Mouse (Mus musculus): ENCODE measurements at regions not wholly inside any gene's neighbourhood (a gene's known extent, or its start where the extent isn't known, plus 50 kb on each side); places are given as distances from the start of the nearest gene placed in this dataset.

GRCm38 (mm10) chr12:97360656-97361055 is 898.6 kb downstream of the Galc start:
- DNase-seq (ENCODE audit: low spot score in 2 of 2): no peak

DNA sequence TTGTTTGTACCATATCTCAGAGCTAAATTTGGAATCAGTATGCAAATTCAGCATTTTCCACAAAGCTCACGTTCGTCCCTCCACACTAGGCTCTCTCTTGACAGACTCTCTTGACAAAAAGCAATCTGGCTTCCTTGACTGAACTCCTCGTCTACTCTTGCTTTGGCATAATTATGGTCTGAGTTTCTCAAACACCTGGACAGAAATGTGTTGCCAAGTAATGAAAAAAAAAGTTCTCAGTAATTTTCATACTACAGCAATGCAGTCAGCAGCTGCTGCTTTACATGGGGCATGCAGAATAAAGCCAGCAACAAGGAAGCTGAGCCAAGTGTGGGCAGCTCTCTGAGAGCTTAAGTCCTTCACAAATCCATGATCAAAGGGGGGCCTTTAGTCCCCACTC is 932.7 kb downstream of the Galc start:
- DNase-seq (ENCODE audit: low spot score in 2 of 2): peak in 1 of 2 experiments; percentile 33

DNA sequence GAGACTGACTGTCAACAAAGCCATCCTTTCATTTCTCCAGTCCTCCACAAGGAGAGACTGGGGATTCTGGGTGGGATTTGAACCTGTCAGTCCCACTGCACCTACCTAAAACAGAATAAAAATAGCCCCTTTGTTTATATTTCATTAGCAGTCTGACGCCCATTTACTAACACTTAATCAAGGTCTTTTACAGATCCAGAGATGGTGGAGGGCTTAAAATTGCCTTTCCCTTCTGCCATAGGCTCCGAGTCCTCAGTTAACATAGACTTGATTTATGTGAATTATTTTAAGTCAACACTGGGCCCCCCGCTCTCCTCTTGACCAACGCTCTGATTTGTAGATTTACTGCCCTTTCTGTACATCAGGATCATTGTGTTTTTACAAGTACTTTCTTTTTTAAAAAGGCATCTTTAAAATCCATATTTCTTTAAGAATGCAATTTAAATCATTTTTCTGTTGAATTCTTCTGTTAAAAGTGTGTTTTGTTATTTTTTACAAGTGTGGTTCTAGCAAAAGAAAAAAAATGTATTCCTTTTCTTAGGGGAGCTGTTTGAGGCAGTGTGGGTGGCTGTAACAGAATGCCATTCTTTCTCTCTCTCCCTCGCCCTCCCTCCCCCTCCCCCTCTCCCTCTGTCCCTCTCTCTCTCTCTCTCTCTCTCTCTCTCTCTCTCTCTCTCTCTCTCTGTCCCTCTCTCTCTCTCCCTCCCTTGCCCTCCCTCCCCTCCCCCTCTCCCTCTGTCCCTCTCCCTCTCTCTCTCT is 946.8 kb downstream of the Galc start:
- DNase-seq (ENCODE audit: low spot score in 2 of 2): no peak

DNA sequence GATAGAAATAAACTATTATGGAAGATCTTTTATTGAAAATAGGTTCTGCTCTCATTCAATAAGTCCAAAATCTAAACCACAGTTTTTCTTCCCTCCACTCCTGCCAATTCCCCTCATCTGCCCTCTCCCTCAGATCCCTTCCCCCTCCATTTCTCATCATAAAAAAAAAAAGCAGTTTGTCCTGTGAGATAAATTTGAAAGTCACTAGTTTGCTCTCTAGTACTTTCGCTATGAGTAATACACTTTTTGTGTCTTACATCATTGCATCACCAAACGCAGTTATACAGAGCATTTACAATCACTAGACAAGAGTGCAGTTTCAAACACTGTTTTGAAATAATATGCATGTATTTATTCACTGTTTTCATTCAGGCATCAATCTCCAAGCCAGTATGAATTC is 980.5 kb downstream of the Galc start:
- DNase-seq (ENCODE audit: low spot score in 2 of 2): no peak

DNA sequence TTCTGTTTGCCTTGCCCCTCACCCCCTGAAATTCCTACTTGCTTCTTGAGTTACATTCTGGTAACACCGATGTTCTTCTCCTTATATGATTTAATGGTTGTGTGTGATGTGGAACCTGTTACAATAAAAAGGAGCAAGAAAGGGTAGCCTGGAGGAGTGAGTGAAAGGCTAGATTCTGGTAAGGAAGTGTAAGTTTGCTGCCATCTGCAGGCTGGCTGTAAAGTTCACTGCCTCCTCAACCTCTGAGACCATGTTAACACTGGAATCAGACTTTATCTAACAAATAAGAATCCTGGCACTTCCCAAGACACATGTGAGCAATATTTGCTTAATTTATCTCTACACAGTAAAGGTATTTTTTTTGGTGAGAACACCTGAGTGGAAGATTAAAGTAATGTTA is 980.9 kb downstream of the Galc start:
- no peak for DNase-seq (ENCODE audit: low spot score in 2 of 2)

All from frontal cortex, postnatal 36 days (tissue).